Mouse (Mus musculus): ENCODE measurements around the gene Ccdc60.
A peak's percentile ranks its signal among the peaks of the same experiment; 100 is the strongest.

The Ccdc60 gene

GRCm38 (mm10) chr5:116269212-116270145 lies 19.3 kb downstream of the Ccdc60 start:
- DNase-seq = no peak

DNA sequence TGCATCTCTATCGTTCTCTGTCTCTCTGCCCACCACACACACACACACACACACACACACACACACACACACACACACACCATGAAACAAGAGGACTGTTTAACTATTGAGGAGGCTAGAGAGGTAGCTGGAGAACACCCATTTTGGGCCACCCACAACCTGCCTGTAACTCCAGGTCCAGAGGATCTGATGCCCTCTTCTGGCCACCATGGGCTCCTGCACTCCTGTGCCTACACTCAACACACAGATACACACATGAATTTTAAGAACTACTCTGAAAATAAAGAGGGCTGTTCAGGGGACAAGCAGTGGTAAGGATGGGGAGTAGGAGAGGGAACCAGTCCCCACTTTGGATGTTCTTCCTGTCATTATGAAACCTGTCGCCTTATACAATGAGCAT lies 26.1 kb downstream of the Ccdc60 start:
- DNase-seq = no peak

DNA sequence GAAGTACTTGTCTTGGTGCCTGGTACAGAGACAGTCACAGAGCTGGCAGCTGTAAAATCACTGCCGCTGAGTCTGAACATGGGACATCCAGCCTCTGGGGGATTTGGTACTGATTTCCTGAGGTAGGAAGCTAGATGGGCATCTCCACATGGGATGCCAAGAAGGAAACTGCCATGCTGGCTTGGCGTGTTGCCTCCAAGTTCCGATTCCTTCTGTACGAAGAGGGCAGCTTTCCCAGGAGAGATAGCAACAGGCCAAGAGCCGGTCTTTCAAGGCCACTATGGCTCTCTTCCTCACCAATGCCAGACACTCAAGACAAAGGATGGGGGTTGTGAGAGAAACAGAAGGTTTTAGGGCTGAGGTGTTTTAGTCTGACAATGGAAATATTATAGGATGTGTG lies 26.8 kb downstream of the Ccdc60 start:
- no peak for DNase-seq

GRCm38 (mm10) chr5:116260356-116260755 lies 28.4 kb downstream of the Ccdc60 start:
- no peak for DNase-seq

GRCm38 (mm10) chr5:116258321-116258860 lies 30.4 kb downstream of the Ccdc60 start:
- peak; percentile 3 for DNase-seq

DNA sequence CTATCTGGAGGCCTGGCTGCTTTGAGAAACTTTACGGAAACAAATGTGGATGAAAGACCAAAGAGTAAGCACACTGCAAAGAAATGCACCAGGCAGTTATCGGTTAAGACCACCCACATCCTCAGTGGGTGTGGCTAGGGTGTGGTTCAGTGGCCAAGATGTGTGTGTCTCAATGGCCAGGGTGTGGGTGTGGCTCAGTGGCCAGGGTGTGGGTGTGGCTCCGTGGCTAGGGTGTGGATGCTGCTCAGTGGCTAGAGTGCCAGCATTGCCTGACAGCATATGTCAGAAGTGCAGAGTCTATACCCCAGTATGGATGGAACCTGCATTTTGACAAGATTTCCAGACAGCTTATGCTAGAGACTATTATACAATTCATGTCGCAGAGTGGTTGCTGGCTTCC lies 34.9 kb downstream of the Ccdc60 start:
- no peak for DNase-seq

DNA sequence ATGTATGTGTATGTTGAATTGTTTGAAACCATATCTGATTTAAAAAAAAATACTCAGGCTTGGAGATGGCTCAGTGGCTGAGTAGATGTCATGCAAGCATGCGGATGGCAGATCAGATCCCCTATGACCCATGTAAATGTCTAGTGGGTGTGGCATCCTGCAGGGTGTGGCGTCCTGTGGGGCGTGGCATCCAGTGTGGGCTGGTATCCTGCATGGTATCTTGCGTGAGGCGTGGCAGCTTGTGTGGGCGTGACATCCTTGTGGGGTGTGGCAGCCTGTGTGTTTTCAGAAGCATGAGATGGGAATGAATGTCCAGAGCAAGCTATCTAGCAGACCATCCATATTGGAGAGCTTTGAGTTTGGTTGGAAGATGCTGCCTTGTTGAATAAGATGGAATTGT lies 36.6 kb downstream of the Ccdc60 start:
- no peak for DNase-seq

- no peak for DNase-seq
Observed at GRCm38 (mm10) chr5:116246642-116247041, 42.1 kb downstream of the Ccdc60 start.

DNA sequence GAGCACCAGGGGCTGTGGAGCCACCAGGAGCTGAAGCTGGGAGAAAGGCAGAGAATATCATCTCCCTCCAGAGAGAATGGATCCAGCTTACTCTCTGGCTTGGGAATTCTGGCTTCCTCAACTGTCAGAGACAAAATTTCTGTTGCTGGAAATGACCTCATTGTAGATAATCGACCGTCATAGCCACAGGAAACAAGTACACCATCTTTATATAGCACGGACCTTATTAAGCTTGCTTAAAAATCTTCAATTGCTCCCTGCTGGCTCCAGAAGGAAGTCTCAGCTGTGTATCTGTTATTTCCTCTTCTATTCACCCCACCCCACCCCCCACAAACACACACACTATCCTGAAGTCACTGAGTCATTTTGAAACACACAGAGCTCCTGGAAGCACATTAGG lies 44.3 kb downstream of the Ccdc60 start:
- no peak for DNase-seq

DNA sequence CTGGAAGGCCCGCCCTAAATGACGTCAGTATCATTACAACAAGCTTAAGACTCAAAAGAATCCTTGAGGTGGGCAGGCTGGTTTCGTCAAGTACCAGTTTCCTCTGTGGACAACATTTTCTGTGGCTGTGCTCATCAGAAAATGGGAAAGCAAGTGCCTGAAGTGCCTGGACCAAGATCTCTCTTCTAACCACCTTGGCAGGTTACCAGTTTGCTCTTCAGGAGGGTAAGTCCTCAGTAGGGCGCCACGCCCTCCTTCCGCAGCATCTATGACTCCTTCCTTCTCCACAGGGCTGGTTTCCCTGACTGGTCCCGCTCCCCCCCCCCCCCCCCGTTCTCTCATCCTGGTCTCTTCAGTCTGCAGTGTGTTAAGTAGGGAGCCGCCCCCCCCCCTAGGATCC lies 45.2 kb downstream of the Ccdc60 start:
- DNase-seq = no peak

DNA sequence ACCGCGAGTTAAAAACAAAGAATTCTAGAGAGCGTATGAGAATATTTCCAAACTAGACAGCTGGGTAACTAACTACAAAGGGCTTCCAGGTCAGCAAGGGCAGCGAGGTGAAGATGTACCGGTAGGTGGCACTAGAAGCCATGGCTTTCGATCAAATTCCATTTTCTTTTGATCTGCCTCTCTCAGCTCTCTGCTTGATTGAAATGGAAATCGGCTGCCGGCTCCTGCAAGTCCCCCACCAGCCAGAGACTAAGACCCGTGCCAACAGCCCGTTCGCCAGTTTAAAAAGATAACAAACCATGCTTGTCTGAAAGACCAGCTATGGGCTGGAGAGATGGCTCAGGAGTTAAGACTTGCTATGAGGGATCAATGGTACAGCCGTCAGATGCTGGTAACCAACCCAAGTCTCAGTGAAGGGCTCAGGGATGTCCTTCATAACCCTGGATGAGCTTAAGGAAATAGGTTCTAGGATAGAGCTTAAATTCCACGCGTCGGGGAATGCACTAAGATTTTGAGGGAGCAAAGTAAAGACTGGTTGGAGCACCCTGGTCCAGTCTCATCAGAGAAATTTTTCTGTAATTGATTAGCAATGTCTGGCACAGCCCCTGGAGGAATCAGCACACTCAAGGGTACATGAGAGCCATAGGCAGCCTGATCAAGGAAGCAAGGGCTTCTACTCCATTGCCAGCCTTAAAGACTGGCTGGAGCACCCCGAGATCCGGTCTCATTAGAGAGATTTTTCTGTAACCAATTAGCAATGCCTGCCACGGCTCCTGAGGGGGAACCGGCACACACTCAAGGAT lies 56.7 kb downstream of the Ccdc60 start:
- DNase-seq = peak; percentile 72

- DNase-seq = no peak
Observed at GRCm38 (mm10) chr5:116228414-116228813, 60.4 kb downstream of the Ccdc60 start.

- DNase-seq = no peak
Observed at GRCm38 (mm10) chr5:116224023-116224422, 64.8 kb downstream of the Ccdc60 start.

- no peak for DNase-seq
Observed at GRCm38 (mm10) chr5:116221916-116222315, 66.9 kb downstream of the Ccdc60 start.

DNA sequence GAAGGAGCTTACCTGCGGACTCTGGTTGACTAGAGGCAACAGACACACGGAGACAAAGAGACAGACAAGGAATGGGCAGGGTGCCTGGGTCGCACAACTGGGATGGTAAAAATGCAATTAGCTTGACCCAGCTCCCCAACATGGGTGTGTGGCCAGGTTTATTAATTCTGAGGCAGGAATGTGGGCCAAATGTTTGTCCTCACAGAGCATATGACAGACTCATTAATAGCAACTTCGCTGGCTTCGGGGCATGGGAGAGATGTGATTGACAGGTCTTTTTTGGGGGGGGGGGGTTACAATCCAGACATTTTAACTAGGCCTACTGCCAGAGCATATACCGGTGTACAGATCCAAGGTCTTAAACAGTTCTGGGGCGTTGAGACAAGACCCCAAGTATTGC lies 69.5 kb downstream of the Ccdc60 start:
- DNase-seq = no peak

- no peak for DNase-seq
Observed at GRCm38 (mm10) chr5:116212706-116213105, 76.1 kb downstream of the Ccdc60 start.

DNA sequence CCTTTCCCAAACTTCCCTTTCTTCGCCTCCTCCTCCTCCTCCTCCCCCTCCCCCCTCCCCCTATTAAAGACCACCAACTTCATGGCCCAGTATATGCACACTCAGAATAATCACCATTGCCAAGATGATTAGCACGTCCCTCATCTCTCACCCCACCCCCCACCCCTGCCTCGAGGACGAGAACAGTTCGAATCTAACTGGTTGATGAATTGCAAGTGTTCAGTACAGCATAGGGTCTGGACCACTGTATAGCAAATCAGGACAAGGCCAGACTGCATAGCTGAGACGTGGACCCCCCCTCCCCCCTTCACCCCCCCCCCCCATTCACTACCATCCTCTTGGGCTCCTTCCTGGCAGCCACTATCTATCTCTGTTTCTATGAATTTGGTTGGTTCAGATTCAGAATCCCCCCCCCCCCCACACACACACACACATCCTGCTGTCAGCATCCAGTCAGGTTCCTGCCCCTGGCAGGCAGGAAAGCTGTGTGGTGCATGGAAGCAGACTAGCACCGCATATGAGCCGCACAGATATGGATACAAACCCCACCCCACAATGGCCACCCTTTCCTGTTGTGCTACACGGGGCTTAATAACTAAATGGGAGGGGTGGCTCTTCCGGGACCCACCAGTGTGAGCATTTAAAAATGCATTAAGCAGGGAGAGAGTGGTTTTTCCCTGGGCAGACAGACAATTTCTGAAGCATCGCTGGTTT lies 79.2 kb downstream of the Ccdc60 start:
- DNase-seq = no peak

- DNase-seq = no peak
Observed at GRCm38 (mm10) chr5:116208741-116209368, 79.9 kb downstream of the Ccdc60 start.

GRCm38 (mm10) chr5:116202692-116203091 lies 86.1 kb downstream of the Ccdc60 start:
- DNase-seq = no peak

DNA sequence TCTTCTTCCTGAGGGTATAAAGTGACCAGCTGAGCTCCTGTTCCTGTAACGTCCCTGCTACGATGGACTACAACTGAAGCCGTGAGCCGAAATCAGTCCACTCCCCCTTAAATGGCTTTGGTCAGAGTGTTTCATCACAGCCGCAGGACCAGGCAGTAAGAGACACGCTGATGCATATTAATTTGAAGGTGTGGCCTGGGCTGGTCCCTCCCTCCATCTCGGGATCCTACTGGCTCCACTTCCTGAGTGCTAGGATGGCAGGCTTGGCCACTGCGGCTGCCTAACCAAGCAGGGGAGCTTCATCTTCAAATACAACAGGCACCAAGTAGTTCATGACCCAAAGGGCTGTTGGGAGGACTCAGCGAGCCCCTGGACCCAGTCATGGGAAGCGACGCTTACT lies 94.3 kb downstream of the Ccdc60 start:
- no peak for DNase-seq

- no peak for DNase-seq
Observed at GRCm38 (mm10) chr5:116192693-116193092, 96.1 kb downstream of the Ccdc60 start.

- DNase-seq = no peak
Observed at GRCm38 (mm10) chr5:116191596-116191995, 97.2 kb downstream of the Ccdc60 start.

DNA sequence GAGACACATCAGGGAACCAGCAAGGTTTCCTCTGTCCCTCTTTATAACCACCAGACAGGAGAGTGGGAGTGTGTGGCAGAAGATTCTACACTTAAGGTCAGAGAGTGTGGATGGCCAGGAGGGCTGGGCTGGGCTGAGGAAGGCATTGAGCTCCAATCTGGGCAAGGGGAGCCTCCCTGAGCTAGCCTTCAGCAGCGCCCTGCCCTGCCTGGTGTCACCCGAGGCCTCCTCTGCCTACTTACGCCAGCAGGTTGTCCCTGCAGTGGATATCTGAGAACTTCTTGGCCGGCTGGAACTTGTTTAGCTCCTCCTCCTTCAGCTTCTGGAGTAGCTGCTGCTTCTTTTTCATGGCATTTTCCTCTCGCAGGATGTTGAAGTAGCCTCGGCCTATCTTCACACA lies 99.0 kb downstream of the Ccdc60 start:
- DNase-seq = no peak

Measured in cerebellum, adult 8-10 months (tissue).